Mouse (Mus musculus) forebrain, embryonic 13.5 days (tissue): ENCODE measurements around the gene Triml2. TPM values are rescaled to one million over a fixed set of nuclear protein-coding genes. Genes with fewer than 3 reads are reported as not detected.

Source experiments
- ATAC-seq: fragments of 200-750 bp; cut with Nextera tagmentation; 2 replicates; pipeline ENCODE4 v1.8.0; 2017
- H3K27ac ChIP-seq: fragments of 300-500 bp; sonication (generic); 2 replicates; pipeline ENCODE4 v1.5.1; 2015; ENCODE audit warnings: inconsistent platforms, mild to moderate bottlenecking, moderate library complexity
- H3K27me3 ChIP-seq: fragments of 300-500 bp; sonication (generic); 2 replicates; pipeline ENCODE4 v1.6.1; 2015; ENCODE audit warnings: mild to moderate bottlenecking, inconsistent platforms
- H3K36me3 ChIP-seq: fragments of 300-500 bp; sonication (generic); 2 replicates; pipeline ENCODE4 v1.6.1; 2015; ENCODE audit warnings: mild to moderate bottlenecking, inconsistent platforms; ENCODE audit not compliant: poor library complexity, severe bottlenecking
- H3K4me1 ChIP-seq: fragments of 300-500 bp; sonication (generic); 2 replicates; pipeline ENCODE4 v1.6.1; 2015; ENCODE audit warnings: inconsistent platforms
- H3K4me2 ChIP-seq: fragments of 300-500 bp; sonication (generic); 2 replicates; pipeline ENCODE4 v1.6.1; 2015; ENCODE audit warnings: inconsistent platforms, mild to moderate bottlenecking, moderate library complexity
- H3K4me3 ChIP-seq: fragments of 300-500 bp; sonication (generic); 2 replicates; pipeline ENCODE4 v1.5.1; 2015; ENCODE audit warnings: mild to moderate bottlenecking, inconsistent platforms
- H3K9ac ChIP-seq: fragments of 300-500 bp; sonication (generic); 2 replicates; pipeline ENCODE4 v1.6.1; 2015; ENCODE audit warnings: mild to moderate bottlenecking, inconsistent platforms
- H3K9me3 ChIP-seq: fragments of 300-500 bp; sonication (generic); replicated peaks from 2 replicates; pipeline ENCODE4 v1.6.1; 2016; ENCODE audit warnings: inconsistent platforms
- WGBS: fragments of 180-500 bp; shearing (Covaris S2); methylation state at CpG from one replicate; pipeline ENCODE4 v1.1.7; 2015; 5-methylcytosine and 5-hydroxymethylcytosine counted together
- polyA plus RNA-seq: library from polyadenylated mRNA; unstranded; fragments of >200 nt; fragmentation: Nextera tagmentation; extraction: Ambion mirVana; gene quantifications from 2 replicates; pipeline ENCODE4 v1.2.1, GENCODE M21; 2015

Triml2 gene
- polyA plus RNA-seq = not detected in 2 replicates

DNA sequence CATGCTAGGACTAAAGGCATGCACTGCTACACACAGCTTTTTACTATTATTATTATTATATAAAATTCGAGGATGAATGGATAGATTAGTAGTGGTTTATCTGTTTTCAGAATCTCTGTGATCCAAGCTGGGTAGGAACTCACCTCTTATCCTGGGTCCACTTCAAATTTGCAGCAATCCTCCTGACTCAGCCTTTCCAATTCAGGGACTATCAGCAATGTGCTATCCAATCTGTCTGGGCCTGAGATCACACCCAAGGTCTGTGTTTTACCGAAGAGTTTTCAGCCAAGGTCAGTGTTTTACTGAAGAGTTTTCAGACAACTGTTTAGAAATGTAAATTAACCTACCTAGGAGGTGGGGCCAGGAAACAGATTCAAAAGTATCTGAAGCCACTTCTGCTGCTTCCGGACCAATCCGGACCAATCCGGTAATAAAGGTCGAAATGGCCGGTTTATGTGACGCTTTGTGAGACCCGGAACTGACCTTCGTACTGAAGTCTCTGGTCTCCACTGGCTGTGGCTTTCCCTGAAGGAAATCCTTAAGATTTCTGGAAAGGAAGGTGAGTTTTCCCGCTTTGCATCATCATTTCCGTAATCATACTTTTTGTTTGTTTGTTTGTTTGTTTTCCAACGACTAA lies at the start of gene Triml2:
Triml2 (plus strand) TSS at position 488 of the 637 bp plus-strand sequence.
- ATAC-seq = no peak
- Histone ChIP-seq H3K27ac (no peak within 1 kb of the TSS), H3K27me3 (no peaks in the 10 kb centered on the region), H3K9ac (no peak within 1 kb of the TSS), H3K4me2 (no peak within 1 kb of the TSS), H3K4me3 (no peak within 1 kb of the TSS), H3K4me1 (no peaks in the 10 kb centered on the region), H3K36me3 (no peaks in the 10 kb centered on the region), H3K9me3 (no peaks in the 10 kb centered on the region)
- WGBS = 94% methylated on average over 13 of the region's 13 CpGs

DNA sequence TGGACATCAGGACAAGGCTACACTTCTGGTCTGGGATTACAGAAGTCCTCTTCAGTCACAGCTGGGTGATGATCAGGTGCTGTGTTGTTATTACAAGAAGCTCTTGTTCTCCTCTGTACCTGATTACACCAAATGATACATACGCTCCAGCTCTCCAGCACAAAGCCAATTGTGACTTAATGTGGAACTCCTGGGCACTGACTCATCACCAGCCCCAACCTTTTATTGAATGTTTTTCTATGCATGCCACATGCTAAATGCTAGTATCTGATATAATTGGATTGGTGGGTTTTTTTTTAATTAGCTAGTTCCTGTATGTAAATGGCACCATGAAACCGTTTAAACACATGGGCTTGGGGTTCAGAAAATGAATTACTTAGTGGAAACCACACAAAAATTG lies 39.0 kb upstream of the Triml2 start, which contains the start of gene Triml1:
Triml1 (minus strand) TSS at position 101 of the 400 bp plus-strand sequence.
- H3K4me3 ChIP-seq = no peak within 1 kb of the TSS
- no peaks in the 10 kb centered on the region for H3K27me3 ChIP-seq
- no peak within 1 kb of the TSS for H3K27ac ChIP-seq
- no peak within 1 kb of the TSS for H3K4me2 ChIP-seq
- no peaks in the 10 kb centered on the region for H3K36me3 ChIP-seq
- H3K9ac ChIP-seq = no peak within 1 kb of the TSS
- H3K4me1 ChIP-seq = no peaks in the 10 kb centered on the region
- no peak for ATAC-seq
- no peaks in the 10 kb centered on the region for H3K9me3 ChIP-seq
- WGBS = 81% methylated on average over 2 of the region's 2 CpGs

DNA sequence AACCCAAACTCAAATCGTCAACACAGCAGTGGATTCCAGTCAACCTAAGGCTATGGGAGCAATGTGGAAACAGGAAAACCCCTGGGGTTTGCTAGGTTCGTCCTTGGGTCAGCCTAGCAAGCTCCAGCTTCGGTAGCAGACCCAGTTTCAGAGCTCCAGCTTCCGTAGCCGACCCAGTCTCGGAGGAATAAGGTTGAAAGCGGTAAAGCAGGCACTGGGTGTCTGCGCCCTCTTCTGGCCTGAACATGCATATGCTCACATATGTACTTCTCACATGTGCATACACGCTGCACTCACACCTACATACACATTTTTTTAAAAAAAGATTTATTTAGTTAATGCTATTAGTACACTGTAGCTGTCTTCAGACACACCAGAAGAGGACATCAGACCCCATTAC lies 31.0 kb upstream of the Triml2 start:
- H3K4me2 ChIP-seq = no peak overlapping the region
- H3K4me1 ChIP-seq = no peaks in the 10 kb centered on the region
- no peak overlapping the region for H3K4me3 ChIP-seq
- ATAC-seq = no peak
- WGBS = 94% methylated on average over 9 of the region's 9 CpGs
- H3K27ac ChIP-seq = no peak overlapping the region
- no peaks in the 10 kb centered on the region for H3K9me3 ChIP-seq
- no peaks in the 10 kb centered on the region for H3K36me3 ChIP-seq
- no peaks in the 10 kb centered on the region for H3K27me3 ChIP-seq
- H3K9ac ChIP-seq = no peak overlapping the region

DNA sequence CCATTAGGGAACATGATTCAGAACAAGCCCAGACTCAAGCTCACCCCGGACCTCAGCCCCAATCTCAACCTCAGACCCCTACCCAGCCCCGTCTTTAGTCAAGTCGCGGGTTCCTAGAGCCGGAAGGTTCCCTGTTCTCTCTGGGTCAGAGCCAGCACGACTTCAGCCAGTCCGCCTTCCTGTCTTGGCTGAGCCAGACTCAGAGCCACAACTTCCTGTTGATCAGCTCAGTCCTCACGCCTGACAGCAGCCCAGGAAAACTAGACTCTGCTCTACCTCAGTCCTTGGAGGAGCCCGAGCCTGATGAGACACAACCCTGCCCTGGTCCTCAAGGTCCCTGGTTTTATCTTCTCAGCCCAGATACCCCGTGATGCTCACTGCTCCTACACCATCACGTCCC lies 17.1 kb upstream of the Triml2 start:
- 87% methylated on average over 11 of the region's 11 CpGs for WGBS
- Histone ChIP-seq H3K27me3 (no peaks in the 10 kb centered on the region), H3K9me3 (no peaks in the 10 kb centered on the region), H3K4me1 (no peaks in the 10 kb centered on the region), H3K4me3 (no peak overlapping the region), H3K9ac (no peak overlapping the region), H3K36me3 (no peaks in the 10 kb centered on the region), H3K27ac (no peak overlapping the region), H3K4me2 (no peak overlapping the region)
- no peak for ATAC-seq

DNA sequence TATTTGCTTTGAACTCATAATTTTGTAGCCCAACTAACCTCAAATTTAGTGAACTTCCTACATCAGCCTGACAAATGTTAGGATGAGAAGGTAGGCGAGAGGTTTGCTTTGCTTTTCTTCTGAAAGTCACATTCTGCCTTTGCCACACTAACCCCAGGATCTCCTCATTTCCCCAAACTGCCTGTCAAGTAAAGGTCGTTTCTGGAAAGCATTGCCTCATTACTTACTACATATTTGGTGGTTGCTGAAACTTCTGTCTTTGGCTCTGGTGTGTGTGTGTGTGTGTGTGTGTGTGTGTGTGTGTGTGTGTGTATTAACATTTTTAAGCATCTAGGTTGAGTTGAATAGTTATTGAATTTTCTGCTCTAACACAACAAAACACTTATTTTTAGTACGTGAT lies 15.9 kb upstream of the Triml2 start:
- Histone ChIP-seq H3K27ac (no peak overlapping the region), H3K9ac (no peak overlapping the region), H3K4me1 (no peaks in the 10 kb centered on the region), H3K9me3 (no peaks in the 10 kb centered on the region), H3K27me3 (no peaks in the 10 kb centered on the region), H3K4me3 (no peak overlapping the region), H3K36me3 (no peaks in the 10 kb centered on the region), H3K4me2 (no peak overlapping the region)
- 84% methylated on average over 3 of the region's 3 CpGs for WGBS
- ATAC-seq = no peak

DNA sequence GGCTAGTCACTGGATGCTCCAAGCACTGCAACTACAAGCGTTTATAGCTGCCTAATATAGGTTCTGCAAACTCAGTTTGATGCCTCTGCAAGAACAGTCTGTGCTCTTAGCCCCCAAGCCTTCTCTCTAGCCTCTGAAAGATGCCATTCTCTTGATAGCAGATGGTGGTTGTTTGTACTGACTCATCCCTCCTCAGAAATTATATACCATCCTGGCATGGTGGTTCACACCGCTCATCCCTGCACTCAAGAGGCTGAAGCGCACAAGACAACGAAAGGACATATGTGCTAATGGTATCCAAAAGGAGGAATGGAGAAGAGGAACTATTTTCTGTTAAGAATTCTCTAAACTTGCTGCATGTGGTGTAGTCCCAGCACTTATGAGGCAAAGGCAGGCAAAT lies 12.3 kb upstream of the Triml2 start:
- WGBS = 95% methylated on average over 4 of the region's 4 CpGs
- Histone ChIP-seq H3K4me2 (no peak overlapping the region), H3K4me1 (no peaks in the 10 kb centered on the region), H3K27ac (no peak overlapping the region), H3K27me3 (no peaks in the 10 kb centered on the region), H3K4me3 (no peak overlapping the region), H3K9ac (no peak overlapping the region), H3K9me3 (no peaks in the 10 kb centered on the region), H3K36me3 (no peaks in the 10 kb centered on the region)
- ATAC-seq = no peak

DNA sequence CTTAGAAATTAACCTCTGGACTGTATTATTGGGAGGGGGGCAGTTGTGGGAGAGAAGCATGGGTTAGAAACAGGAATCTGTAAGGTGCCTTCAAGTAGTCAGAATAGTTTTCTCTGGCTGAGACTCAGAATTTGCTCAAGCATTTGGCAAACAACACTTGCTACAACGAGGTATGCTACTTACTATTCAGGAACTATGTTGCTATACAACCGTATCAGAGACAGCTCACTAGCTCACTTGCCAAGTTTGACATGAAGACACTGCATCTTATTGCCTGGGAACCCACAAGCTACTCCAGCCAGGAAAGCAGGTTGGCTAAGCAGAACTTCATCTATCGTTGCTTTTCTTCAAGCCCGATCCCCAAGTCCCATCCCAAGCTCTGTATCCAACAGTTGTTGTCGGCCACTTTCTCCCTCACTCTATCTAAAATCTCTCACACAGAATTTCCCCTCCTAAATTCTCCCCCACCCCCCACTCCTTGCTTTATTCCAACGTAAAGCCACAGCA lies 11.0 kb upstream of the Triml2 start:
- 90% methylated on average over 6 of the region's 6 CpGs for WGBS
- Histone ChIP-seq H3K9me3 (no peaks in the 10 kb centered on the region), H3K4me2 (no peak overlapping the region), H3K4me3 (no peak overlapping the region), H3K27me3 (no peaks in the 10 kb centered on the region), H3K9ac (no peak overlapping the region), H3K27ac (no peak overlapping the region), H3K4me1 (no peaks in the 10 kb centered on the region), H3K36me3 (no peaks in the 10 kb centered on the region)
- no peak for ATAC-seq

DNA sequence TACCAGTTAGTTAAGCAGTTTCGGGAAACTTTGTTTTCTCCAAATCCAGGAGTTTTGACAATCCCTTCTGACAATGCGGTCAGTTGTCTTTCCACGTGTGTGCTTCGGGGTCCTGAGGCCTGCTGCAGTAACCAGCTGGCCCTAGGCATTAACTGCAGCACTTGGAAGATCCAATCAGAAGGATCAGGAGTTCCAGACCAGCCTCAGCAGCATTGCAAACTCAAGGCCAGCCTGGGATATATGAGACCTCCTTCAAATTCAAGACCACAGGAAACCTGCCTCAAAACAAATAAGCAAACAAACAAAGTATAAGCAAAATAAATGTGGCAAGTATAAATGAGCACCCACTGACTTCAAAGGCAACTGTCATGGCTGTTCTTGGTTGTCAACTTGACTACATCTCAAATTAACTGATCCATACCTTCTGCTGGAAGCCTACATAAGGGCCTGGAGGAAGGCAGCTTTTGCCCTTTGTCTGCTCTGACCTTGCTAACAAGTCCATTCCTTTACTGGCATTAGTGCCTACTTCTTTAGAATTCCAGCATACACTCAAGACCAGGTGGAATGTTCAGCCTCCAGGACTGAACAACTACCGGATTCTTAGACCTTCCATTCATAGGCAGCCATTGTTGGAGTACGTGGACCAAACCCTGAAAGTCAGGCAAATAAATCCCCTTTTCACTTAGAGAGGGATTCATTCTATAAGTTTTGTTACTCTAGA lies 3.4 kb upstream of the Triml2 start:
- no peak overlapping the region for H3K9ac ChIP-seq
- H3K27ac ChIP-seq = no peak overlapping the region
- no peaks in the 10 kb centered on the region for H3K36me3 ChIP-seq
- H3K27me3 ChIP-seq = no peaks in the 10 kb centered on the region
- 90% methylated on average over 6 of the region's 6 CpGs for WGBS
- no peak overlapping the region for H3K4me2 ChIP-seq
- H3K9me3 ChIP-seq = no peaks in the 10 kb centered on the region
- H3K4me3 ChIP-seq = no peak overlapping the region
- H3K4me1 ChIP-seq = no peaks in the 10 kb centered on the region
- ATAC-seq = no peak

DNA sequence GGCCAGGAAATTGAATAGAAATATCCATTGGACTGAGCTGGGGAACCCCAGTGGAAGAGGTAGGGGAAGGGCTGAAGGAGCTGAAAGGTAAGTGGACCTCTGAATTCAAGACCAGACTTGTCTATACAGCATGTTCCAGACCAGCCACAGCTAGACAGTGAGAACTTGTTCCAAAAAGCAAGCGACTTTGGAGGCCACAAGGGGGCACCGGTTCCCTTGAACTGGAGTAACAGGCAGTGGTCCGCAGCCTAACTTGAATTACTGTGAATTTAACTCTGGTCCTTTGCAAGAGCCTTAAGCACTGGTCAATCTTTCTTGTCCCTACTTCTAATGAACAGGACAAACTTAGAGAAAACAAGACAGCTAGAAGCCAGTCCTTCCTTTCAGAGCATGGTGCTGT lies 2.1 kb upstream of the Triml2 start:
- Histone ChIP-seq H3K4me3 (no peak overlapping the region), H3K4me1 (no peaks in the 10 kb centered on the region), H3K27me3 (no peaks in the 10 kb centered on the region), H3K9ac (no peak overlapping the region), H3K4me2 (no peak overlapping the region), H3K27ac (no peak overlapping the region), H3K9me3 (no peaks in the 10 kb centered on the region), H3K36me3 (no peaks in the 10 kb centered on the region)
- 50% methylated on average over 3 of the region's 3 CpGs for WGBS
- no peak for ATAC-seq

DNA sequence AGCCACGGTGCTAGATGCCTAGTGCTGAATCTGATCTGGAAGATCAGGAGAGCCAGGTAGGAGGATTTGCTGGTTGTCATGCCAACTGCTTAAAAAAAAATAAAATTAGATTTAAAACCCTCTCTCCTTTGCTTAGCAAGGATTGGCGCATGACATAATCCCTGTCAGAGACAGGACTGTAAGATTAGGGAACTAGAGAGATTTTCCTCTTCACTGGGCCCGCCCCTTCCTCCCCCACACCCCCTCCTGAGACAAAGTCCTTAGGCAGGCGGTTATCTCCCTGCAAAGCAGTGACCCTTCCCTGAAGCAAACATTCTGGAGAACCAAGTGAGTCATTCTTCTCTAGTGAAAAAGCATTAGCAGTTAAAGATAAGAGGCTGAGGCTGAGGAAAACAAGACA lies 1.2 kb upstream of the Triml2 start:
- Histone ChIP-seq H3K9me3 (no peaks in the 10 kb centered on the region), H3K4me2 (no peak overlapping the region), H3K4me3 (no peak overlapping the region), H3K27ac (no peak overlapping the region), H3K27me3 (no peaks in the 10 kb centered on the region), H3K4me1 (no peaks in the 10 kb centered on the region), H3K36me3 (no peaks in the 10 kb centered on the region), H3K9ac (no peak overlapping the region)
- 53% methylated on average over 4 of the region's 4 CpGs for WGBS
- ATAC-seq = no peak

DNA sequence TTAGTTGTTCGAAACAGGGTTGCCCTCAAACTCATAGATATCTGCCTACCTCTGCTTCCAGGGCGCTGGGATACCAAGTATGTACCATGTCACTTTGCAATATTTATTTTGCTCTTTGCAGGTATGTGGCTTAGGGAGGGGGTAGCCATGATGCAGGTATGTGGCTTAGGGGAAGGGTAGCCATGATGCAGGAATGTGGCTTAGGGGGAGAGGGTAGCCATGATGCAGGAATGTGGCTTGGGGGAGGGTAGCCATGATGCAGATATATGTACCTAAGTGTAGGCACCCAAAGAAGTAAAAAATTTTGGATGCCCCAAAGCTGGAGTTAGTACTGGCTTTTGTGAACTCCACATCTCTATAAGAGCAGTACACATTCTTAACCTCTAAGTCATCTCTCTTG lies 1.9 kb downstream of the Triml2 start:
- 86% methylated on average over 2 of the region's 2 CpGs for WGBS
- Histone ChIP-seq H3K4me2 (no peak overlapping the region), H3K4me1 (no peaks in the 10 kb centered on the region), H3K36me3 (no peaks in the 10 kb centered on the region), H3K27me3 (no peaks in the 10 kb centered on the region), H3K4me3 (no peak overlapping the region), H3K9me3 (no peaks in the 10 kb centered on the region), H3K27ac (no peak overlapping the region), H3K9ac (no peak overlapping the region)
- no peak for ATAC-seq

DNA sequence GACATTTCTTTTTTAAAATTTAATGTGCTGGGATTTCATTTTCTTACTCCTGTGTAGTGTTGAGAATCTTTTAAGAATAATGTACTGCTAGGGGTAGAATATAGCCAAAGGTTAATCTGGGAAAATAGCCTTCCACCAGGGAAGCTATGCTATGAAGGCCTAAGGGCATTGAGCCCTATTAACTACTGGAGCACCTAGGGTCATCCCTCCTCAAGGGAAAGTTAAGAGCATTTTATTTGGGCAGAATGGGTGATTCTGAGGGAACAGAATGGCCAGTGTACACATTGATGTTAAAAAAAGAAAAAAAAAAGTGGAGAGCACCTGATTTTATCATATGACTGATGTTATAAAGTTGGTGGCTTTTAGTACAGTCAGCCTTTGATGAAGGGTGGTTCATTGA lies 35.2 kb downstream of the Triml2 start:
- Histone ChIP-seq H3K9ac (no peak overlapping the region), H3K9me3 (no peaks in the 10 kb centered on the region), H3K4me1 (no peaks in the 10 kb centered on the region), H3K36me3 (no peaks in the 10 kb centered on the region), H3K4me2 (no peak overlapping the region), H3K27me3 (no peaks in the 10 kb centered on the region), H3K4me3 (no peak overlapping the region), H3K27ac (no peak overlapping the region)
- no peak for ATAC-seq

DNA sequence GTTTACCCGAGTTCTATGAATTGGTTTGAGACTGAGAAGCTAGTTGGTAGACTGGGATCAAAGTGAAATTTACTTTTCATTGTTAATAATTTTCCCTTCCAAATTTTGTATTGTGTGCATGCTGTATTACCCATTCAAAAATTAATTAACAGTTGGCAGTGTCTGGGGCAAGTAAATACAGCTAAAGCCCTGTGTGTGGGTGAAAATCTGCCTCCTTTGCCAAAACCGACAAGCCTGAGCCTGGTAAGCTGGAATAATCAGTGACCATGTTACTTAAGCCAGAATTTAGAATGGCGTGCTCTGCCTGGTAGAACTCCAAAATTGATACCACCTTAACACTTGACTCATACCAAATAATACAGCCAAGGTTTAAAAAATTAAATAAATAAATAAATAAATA lies 63.0 kb downstream of the Triml2 start:
- Histone ChIP-seq H3K36me3 (no peaks in the 10 kb centered on the region), H3K4me1 (no peaks in the 10 kb centered on the region), H3K27me3 (no peaks in the 10 kb centered on the region), H3K9ac (no peak overlapping the region), H3K4me2 (no peak overlapping the region), H3K4me3 (no peak overlapping the region), H3K9me3 (no peaks in the 10 kb centered on the region), H3K27ac (no peak overlapping the region)
- no peak for ATAC-seq
- 79% methylated on average over 3 of the region's 3 CpGs for WGBS
